Mouse (Mus musculus) Patski (cell line): ENCODE results near the gene Olfr976. TPM values are rescaled to one million over a fixed set of nuclear protein-coding genes. Genes with fewer than 3 reads are reported as not detected.
"Not testable (repeated sequence)": the region's sequence is repeated elsewhere in the genome, so short reads cannot be mapped to it uniquely, and the experiment has no call there.

Source experiments
- ATAC-seq: fragments of 100-300 bp; one replicate; pipeline ENCODE4 v1.8.0; 2021
- CTCF ChIA-PET: fragments of 350-600 bp; sonication (Branson Sonifier 250); formaldehyde crosslinking; loops from one replicate; lab custom pipeline; 2022; ENCODE audit warnings: inconsistent platforms; lab: Charles Lee
- POLR2A ChIA-PET: fragments of 350-600 bp; sonication (Branson Sonifier 250); formaldehyde crosslinking; loops from one replicate; lab custom pipeline; 2022; ENCODE audit warnings: antibody characterized with exemption, inconsistent platforms; lab: Charles Lee
- DNase-seq: peaks from one replicate; pipeline ENCODE4 v3.0.0-alpha.2; 2011; ENCODE audit warnings: low read depth, low spot score
- H3K27me3 ChIP-seq: fragments of 371-371 bp; one replicate; pipeline ENCODE4 v1.5.1; 2021
- CTCF ChIP-seq: fragments of 100-300 bp; IDR thresholded peaks from one replicate; pipeline ENCODE4 v1.5.1; 2021
- in situ Hi-C: fragments of 300-500 bp; cut with MboI; formaldehyde crosslinking; loops from 3 replicates; pipeline ENCODE4 v1.11.1; 2018; ENCODE audit warnings: low pct_unique_long_range_greater_than_20kb, mixed read lengths
- polyA plus RNA-seq: library from polyadenylated mRNA; unstranded; gene quantifications from one replicate; pipeline ENCODE4 v1.2.3, GENCODE M21; 2021

Gene Olfr976
- not detected for polyA plus RNA-seq

DNA sequence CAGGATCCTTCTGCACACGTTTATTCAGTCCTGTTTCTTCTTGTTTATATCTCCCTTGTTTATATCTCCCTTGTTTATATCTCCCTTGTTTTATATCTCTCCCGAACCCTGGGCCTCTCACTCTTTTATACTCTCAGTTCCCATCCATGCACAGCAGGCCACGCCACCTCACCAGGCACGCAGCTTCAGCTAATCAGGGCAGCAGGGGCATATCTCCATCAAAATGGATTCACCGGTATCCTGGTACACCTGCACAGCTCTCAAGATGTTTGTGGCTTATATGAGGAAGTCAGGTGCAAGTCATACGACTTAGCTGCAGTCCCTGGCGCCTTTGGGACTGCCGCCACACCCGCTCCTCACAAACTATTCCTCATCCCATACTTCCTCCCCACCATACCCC is at the start of gene Olfr976:
Gene Olfr976 (minus strand): TSS at position 101 of the 400 bp plus-strand sequence.
- H3K27me3 ChIP-seq, DNase-seq, in situ Hi-C loops, POLR2A ChIA-PET, ATAC-seq, CTCF ChIA-PET: not testable (repeated sequence)

- in situ Hi-C loops, result no loop called here
- no peak for DNase-seq
- ChIA-PET CTCF (no interaction called here), POLR2A (no interaction called here)
- TF ChIP-seq CTCF, result no peak
- peaks cover 10% of the 10 kb centered on the region for H3K27me3 ChIP-seq
- no peak for ATAC-seq
Measured at GRCm38 (mm10) chr9:40009482-40009881, 48.5 kb upstream of the Olfr976 start, which contains the start of gene Olfr980. Gene Olfr980, minus strand, starts transcription at chr9:40009582.

DNA sequence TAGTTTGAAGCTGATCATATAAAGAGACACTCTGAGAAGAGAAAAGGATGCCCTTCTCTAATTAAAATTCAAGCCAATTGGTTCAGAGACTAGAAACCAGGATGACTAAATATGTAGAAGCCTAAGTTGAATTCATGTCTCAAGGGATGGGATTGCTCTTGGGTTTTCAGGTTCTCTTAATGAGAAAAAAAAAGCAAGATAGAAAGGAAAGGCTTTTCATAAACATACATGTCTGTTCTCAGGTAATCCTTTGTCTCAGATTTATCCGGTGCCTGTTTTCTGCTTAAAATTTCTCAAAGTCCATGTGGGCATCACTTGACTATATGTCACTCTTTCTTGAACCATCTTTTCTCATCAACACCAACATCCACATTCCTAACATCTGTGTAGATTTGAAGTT is 42.4 kb upstream of the Olfr976 start, which contains the start of gene Olfr979:
Gene Olfr979 (minus strand): TSS at position 101 of the 400 bp plus-strand sequence.
- H3K27me3 ChIP-seq, result peaks cover 11% of the 10 kb centered on the region
- ChIA-PET POLR2A (no interaction called here), CTCF (no interaction called here)
- in situ Hi-C loops, result no loop called here
- no peak for TF ChIP-seq CTCF
- ATAC-seq, result no peak
- no peak for DNase-seq

DNA sequence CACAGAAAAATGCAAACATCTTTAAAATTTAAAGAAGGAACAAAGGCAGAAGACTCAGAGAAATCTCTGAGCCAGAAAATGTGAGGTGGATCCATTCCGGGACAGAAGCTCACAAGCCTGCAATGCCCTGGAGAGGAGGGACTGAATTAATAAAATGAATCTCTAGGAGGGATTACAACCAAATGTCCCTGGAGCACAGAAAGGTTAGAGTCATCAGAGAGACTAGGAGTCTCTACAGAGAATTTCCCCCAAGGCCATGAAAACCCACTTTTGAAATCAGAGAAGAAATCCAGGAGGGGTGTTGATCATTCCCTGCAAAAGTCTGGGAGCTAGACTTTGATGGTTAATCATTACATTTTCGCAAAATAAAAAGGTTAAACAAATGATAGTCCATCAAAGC is 30.9 kb upstream of the Olfr976 start, which contains the start of gene Olfr978:
Gene Olfr978 (plus strand): TSS at position 301 of the 400 bp plus-strand sequence.
- H3K27me3 ChIP-seq, result no peaks in the 10 kb centered on the region
- in situ Hi-C loops, result no loop called here
- DNase-seq (no peak), ATAC-seq (no peak)
- no peak for TF ChIP-seq CTCF
- POLR2A ChIA-PET, result no interaction called here
- CTCF ChIA-PET, result interaction anchor here (1.0 kb wide), 1 partner anchor 13 kb away, joined by 3 read pairs; no protein-coding TSS in a partner anchor

DNA sequence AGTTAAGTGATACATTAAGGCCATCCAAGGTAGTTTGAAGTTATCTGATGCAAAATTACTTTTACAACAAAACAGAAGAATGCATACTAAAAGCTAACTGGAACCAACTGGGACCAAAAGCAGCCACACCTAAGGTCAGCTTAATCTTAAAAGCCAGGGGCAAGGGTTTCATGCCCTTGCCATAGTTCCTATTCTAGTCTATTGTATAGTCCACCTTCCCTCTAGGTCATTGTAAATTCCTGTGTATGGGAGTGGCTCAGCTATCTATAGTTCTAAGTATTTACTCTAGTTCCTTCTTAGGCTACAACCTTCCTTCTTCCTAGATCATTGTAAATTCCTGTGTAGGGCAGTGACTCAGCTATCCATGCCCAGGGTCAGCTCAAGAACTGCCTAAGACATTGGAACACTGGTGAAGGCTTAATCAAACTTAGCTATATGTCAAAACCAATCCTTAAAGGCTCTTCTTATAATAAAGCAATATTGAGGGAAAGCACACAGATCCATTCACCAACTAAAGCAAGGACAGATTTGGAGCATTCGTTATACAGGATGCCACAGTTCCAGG is 15.7 kb upstream of the Olfr976 start:
- H3K27me3 ChIP-seq, ATAC-seq, in situ Hi-C loops, POLR2A ChIA-PET, DNase-seq, CTCF ChIA-PET: not testable (repeated sequence)

DNA sequence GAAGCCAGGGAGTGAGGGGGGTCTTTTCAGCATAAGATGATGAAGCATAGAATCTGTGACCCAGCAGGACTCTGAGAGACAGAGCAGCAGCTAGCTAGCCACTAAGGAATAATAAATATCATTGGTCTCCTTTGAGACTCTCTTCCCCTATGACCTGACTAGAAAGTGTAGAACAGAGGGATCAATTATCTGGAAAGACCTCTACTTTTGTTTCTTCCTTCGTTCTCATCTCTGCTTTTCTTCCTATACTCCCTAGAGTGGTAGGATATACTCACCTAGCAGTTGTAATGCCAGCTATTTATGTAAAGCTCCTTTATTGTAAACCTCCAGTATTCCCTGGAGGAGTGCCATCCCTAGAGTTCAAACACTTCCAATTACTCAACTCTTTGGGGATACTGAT is 9.0 kb downstream of the Olfr976 start, which contains the start of gene Olfr975:
Gene Olfr975 (minus strand): TSS at position 101 of the 400 bp plus-strand sequence.
- CTCF ChIA-PET, result no interaction called here
- ATAC-seq (no peak), DNase-seq (no peak)
- no peaks in the 10 kb centered on the region for H3K27me3 ChIP-seq
- in situ Hi-C loops, result no loop called here
- POLR2A ChIA-PET, result no interaction called here
- TF ChIP-seq CTCF, result no peak

DNA sequence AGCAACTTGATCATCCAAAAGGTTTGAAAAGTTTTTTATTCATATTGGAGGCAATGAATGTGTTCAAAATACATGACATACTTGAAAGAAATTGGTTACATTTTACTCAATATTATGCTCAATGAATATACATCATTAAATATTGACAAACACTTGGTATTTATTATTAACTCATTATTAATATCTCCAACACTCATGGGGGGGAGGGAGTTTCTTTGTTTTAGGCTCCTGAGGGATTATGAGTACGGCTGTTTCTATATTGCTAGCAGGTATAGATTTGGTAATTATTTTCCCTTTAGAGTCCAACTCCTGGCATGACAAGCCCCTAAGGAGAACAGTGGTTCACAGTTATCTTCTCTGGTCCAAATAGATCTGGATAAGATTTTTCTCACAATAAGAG is 23.7 kb downstream of the Olfr976 start, which contains the start of gene Olfr974:
Gene Olfr974 (plus strand): TSS at position 301 of the 400 bp plus-strand sequence.
- DNase-seq, result no peak
- CTCF ChIA-PET, result no interaction called here
- no peak for ATAC-seq
- H3K27me3 ChIP-seq, result no peaks in the 10 kb centered on the region
- no peak for TF ChIP-seq CTCF
- POLR2A ChIA-PET, result no interaction called here
- in situ Hi-C loops, result no loop called here

DNA sequence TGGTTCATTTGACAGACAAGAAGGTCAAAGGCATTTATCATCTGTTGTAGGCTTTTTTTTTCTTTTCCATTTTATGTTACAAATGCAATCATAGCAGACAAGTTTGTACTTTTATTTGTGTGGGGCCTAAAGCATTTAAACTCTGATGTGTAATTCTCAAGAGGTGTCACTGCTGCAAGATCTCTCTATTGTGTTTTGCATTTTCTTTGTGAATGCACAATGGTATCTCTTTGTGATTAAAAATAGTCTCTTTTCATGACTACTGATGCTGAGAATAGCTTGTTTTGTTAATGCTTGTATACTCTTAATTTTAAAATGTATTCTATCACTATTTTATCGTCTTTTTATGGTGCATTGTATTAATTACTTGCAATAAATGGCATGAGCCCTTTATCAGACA is 32.1 kb downstream of the Olfr976 start:
- CTCF ChIA-PET, DNase-seq, ATAC-seq, POLR2A ChIA-PET, in situ Hi-C loops, H3K27me3 ChIP-seq: not testable (repeated sequence)

DNA sequence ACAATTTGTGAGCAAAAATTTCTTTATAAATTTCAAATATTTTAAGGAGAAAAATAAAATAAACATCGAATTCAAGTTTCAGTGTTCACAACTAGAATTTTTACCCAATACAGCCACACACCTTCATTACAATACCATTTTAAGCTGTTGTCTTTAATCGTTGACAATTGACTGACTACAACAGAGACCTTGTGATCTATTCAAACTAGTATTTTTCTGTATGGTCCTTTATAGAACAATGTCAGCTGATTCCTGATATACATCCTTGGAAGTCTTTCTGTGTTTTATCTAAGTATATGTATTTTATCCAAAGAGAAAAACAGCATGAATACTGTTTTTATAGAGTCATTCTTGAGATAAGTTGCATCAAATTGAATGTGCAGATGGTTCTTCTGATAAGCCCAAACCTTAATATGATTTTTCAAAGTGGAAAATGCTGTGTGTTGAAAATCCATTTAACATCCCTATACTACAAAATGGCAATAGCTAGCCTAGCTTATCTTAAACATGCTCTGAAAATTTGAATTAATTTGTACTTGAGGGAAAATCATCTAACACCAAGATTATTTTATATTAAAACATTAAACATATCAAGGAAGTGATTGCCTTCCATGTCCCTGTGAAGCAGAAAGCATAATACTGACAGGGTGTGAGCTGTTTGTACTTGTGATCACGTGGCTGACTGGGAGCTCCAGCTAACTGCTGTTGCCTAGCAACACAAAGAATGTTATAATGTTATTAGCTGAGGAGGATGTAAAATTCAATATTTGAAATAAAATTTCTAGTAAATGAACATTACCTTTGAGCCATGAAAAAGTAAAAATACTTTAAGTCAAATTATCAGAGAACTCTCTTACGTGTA is 32.7 kb downstream of the Olfr976 start:
- H3K27me3 ChIP-seq, ATAC-seq, CTCF ChIA-PET, POLR2A ChIA-PET, in situ Hi-C loops, DNase-seq: not testable (repeated sequence)

DNA sequence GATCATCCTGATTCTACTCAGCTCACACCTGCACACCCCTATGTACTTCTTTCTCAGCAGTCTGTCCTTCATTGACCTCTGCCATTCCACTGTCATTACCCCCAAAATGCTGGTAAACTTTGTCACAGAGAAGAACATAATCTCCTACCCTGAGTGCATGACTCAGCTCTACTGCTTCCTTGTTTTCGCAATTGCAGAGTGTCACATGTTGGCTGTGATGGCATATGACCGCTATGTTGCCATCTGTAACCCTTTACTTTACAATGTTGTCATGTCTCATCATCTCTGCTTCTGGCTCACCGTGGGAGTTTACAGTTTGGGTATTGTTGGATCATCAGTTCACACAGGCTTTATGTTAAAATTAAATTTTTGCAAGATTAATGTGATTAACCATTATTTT is 51.0 kb downstream of the Olfr976 start:
- TF ChIP-seq CTCF, result no peak
- peaks cover 9% of the 10 kb centered on the region for H3K27me3 ChIP-seq
- ATAC-seq (no peak), DNase-seq (no peak)
- in situ Hi-C loops, result no loop called here
- ChIA-PET POLR2A (no interaction called here), CTCF (no interaction called here)

- ATAC-seq (no peak), DNase-seq (no peak)
- TF ChIP-seq CTCF, result no peak
- peaks cover 9% of the 10 kb centered on the region for H3K27me3 ChIP-seq
- ChIA-PET CTCF (no interaction called here), POLR2A (no interaction called here)
- in situ Hi-C loops, result no loop called here
Measured at GRCm38 (mm10) chr9:39907036-39907435, 53.9 kb downstream of the Olfr976 start, which contains the start of gene Olfr229. Gene Olfr229, plus strand, starts transcription at chr9:39907336.
